Mouse (Mus musculus) MEL (cell line): ENCODE measurements around the gene Gltp. TPM values are rescaled to one million over a fixed set of nuclear protein-coding genes. Genes with fewer than 3 reads are reported as not detected.

Experiments
- DNase-seq: peaks from one replicate; pipeline ENCODE4 v3.0.0; 2011; ENCODE audit warnings: low read depth, low spot score
- H3K27ac ChIP-seq: 2 replicates; pipeline ENCODE4 v1.5.1; 2012; ENCODE audit warnings: low read depth, mild to moderate bottlenecking, control low read depth, low read length, moderate library complexity; ENCODE audit not compliant: control insufficient read depth
- H3K27me3 ChIP-seq, 2 experiments: fragments of 150-350 bp in 1 of 2; sonication (generic) in 1 of 2; 2 replicates each; pipeline ENCODE4 v1.6.1; 2012; ENCODE audit warnings: low read length in 2 of 2, mild to moderate bottlenecking in 2 of 2, improper control_type of control experiment in 1 of 2, moderate library complexity in 1 of 2; ENCODE audit not compliant: insufficient read depth in 2 of 2, control insufficient read depth in 1 of 2
- H3K36me3 ChIP-seq, 2 experiments: 2 replicates each; pipeline ENCODE4 v1.6.1; 2012 to 2014; ENCODE audit warnings: low read length in 2 of 2, improper control_type of control experiment in 1 of 2, inconsistent platforms in 1 of 2, mild to moderate bottlenecking in 1 of 2; ENCODE audit not compliant: insufficient read depth in 2 of 2, control insufficient read depth in 1 of 2
- H3K4me1 ChIP-seq, 2 experiments: fragments of 150-350 bp in 1 of 2; sonication (generic) in 1 of 2; 2 replicates each; pipeline ENCODE4 v1.6.1; 2012; ENCODE audit warnings: low read length in 2 of 2, improper control_type of control experiment in 1 of 2, mild to moderate bottlenecking in 1 of 2; ENCODE audit not compliant: insufficient read depth in 2 of 2, control insufficient read depth in 1 of 2
- H3K4me3 ChIP-seq, 2 experiments: fragments of 150-350 bp in 1 of 2; sonication (generic) in 1 of 2; 2 replicates each; pipeline ENCODE4 v1.5.1; 2012; ENCODE audit warnings: low read depth in 2 of 2, low read length in 2 of 2, mild to moderate bottlenecking in 2 of 2, moderate library complexity in 2 of 2, control low read depth in 1 of 2, improper control_type of control experiment in 1 of 2; ENCODE audit not compliant: control insufficient read depth in 1 of 2, insufficient read depth in 1 of 2
- H3K79me2 ChIP-seq: 2 replicates; pipeline ENCODE4 v1.6.1; 2012; ENCODE audit warnings: mild to moderate bottlenecking, low read length, moderate library complexity; ENCODE audit not compliant: control insufficient read depth, poor library complexity, insufficient read depth
- H3K9ac ChIP-seq: 2 replicates; pipeline ENCODE4 v1.6.1; 2012; ENCODE audit warnings: low read depth, mild to moderate bottlenecking, control low read depth, low read length, moderate library complexity; ENCODE audit not compliant: control insufficient read depth, poor library complexity, severe bottlenecking
- H3K9me3 ChIP-seq: fragments of 150-350 bp; sonication (generic); replicated peaks from 2 replicates; pipeline ENCODE4 v1.6.1; 2012; ENCODE audit warnings: mild to moderate bottlenecking, low read length, improper control_type of control experiment, moderate library complexity; ENCODE audit not compliant: insufficient read depth
- BHLHE40 ChIP-seq: IDR thresholded peaks from 2 replicates; pipeline ENCODE4 v1.6.1; 2012; ENCODE audit warnings: low read depth, mild to moderate bottlenecking, inconsistent platforms, low read length, improper control_type of control experiment, borderline replicate concordance
- CHD1 ChIP-seq: IDR thresholded peaks from 2 replicates; pipeline ENCODE4 v1.6.1; 2012; ENCODE audit warnings: low read depth, mild to moderate bottlenecking, inconsistent platforms, low read length, improper control_type of control experiment
- CHD2 ChIP-seq: IDR thresholded peaks from 2 replicates; pipeline ENCODE4 v1.6.1; 2011; ENCODE audit warnings: low read length, improper control_type of control experiment
- CTCF ChIP-seq, 3 experiments: IDR thresholded peaks in 2 of 3; conservative IDR thresholded peaks in 1 of 3; 2 replicates each; pipeline ENCODE4 v1.5.1; 2011 to 2012; ENCODE audit warnings: low read length in 3 of 3, low read depth in 2 of 3, mild to moderate bottlenecking in 2 of 3, improper control_type of control experiment in 1 of 3, inconsistent platforms in 1 of 3, mixed read lengths in 1 of 3, moderate library complexity in 1 of 3; ENCODE audit not compliant: control insufficient read depth in 1 of 3, insufficient read depth in 1 of 3, poor library complexity in 1 of 3, severe bottlenecking in 1 of 3
- E2F4 ChIP-seq: IDR thresholded peaks from 2 replicates; pipeline ENCODE4 v1.6.1; 2011; ENCODE audit warnings: low read depth, low read length, improper control_type of control experiment, borderline replicate concordance
- ELF1 ChIP-seq: IDR thresholded peaks from 2 replicates; pipeline ENCODE4 v1.6.1; 2014; ENCODE audit warnings: low read depth, mild to moderate bottlenecking, inconsistent platforms, low read length, improper control_type of control experiment, moderate library complexity
- ETS1 ChIP-seq: IDR thresholded peaks from 2 replicates; pipeline ENCODE4 v1.6.1; 2012; ENCODE audit warnings: low read depth, mild to moderate bottlenecking, inconsistent platforms, low read length, improper control_type of control experiment, moderate library complexity
- GABPA ChIP-seq: IDR thresholded peaks from 2 replicates; pipeline ENCODE4 v1.6.1; 2012; ENCODE audit warnings: low read depth, mild to moderate bottlenecking, inconsistent platforms, low read length, improper control_type of control experiment, moderate library complexity
- GATA1 ChIP-seq: IDR thresholded peaks from 2 replicates; pipeline ENCODE4 v1.6.1; 2011; ENCODE audit warnings: low read depth, low read length, improper control_type of control experiment
- JUND ChIP-seq: IDR thresholded peaks from 2 replicates; pipeline ENCODE4 v1.6.1; 2011; ENCODE audit warnings: low read depth, mild to moderate bottlenecking, improper control_type of control experiment, low read length
- KAT2A ChIP-seq: conservative IDR thresholded peaks from 2 replicates; pipeline ENCODE4 v1.6.1; 2012; ENCODE audit warnings: low read depth, low read length, improper control_type of control experiment, inconsistent platforms
- MAFK ChIP-seq: IDR thresholded peaks from 2 replicates; pipeline ENCODE4 v1.6.1; 2011; ENCODE audit warnings: low read depth, mild to moderate bottlenecking, low read length, improper control_type of control experiment, borderline replicate concordance
- MAX ChIP-seq: IDR thresholded peaks from 2 replicates; pipeline ENCODE4 v1.6.1; 2011; ENCODE audit warnings: low read length, improper control_type of control experiment
- MAZ ChIP-seq: IDR thresholded peaks from 2 replicates; pipeline ENCODE4 v1.6.1; 2012; ENCODE audit warnings: low read depth, mild to moderate bottlenecking, inconsistent platforms, low read length, improper control_type of control experiment
- MEF2A ChIP-seq: IDR thresholded peaks from 2 replicates; pipeline ENCODE4 v1.6.1; 2014; ENCODE audit warnings: low read depth, mild to moderate bottlenecking, inconsistent platforms, low read length, improper control_type of control experiment; ENCODE audit not compliant: poor library complexity, insufficient replicate concordance, severe bottlenecking; ENCODE audit errors: extremely low read depth
- MYB ChIP-seq: IDR thresholded peaks from 2 replicates; pipeline ENCODE4 v1.6.1; 2011; ENCODE audit warnings: mild to moderate bottlenecking, low read depth, low read length, improper control_type of control experiment
- MYC ChIP-seq: IDR thresholded peaks from 2 replicates; pipeline ENCODE4 v1.6.1; 2011; ENCODE audit warnings: low read depth, mild to moderate bottlenecking, low read length, improper control_type of control experiment, moderate library complexity
- POLR2A ChIP-seq, 2 experiments: IDR thresholded peaks; 2 replicates each; pipeline ENCODE4 v1.6.1; 2011 to 2012; ENCODE audit warnings: low read length in 2 of 2, mild to moderate bottlenecking in 2 of 2, control low read depth in 1 of 2, improper control_type of control experiment in 1 of 2, low read depth in 1 of 2, moderate library complexity in 1 of 2; ENCODE audit not compliant: control insufficient read depth in 1 of 2, insufficient read depth in 1 of 2, poor library complexity in 1 of 2
- POLR2AphosphoS2 ChIP-seq: IDR thresholded peaks from 2 replicates; pipeline ENCODE4 v1.6.1; 2011; ENCODE audit warnings: low read length, improper control_type of control experiment
- RCOR1 ChIP-seq: IDR thresholded peaks from 2 replicates; pipeline ENCODE4 v1.6.1; 2012; ENCODE audit warnings: low read depth, mild to moderate bottlenecking, inconsistent platforms, low read length, improper control_type of control experiment
- SIN3A ChIP-seq: IDR thresholded peaks from 2 replicates; pipeline ENCODE4 v1.6.1; 2012; ENCODE audit warnings: low read length, improper control_type of control experiment, inconsistent platforms
- SMC3 ChIP-seq: IDR thresholded peaks from 2 replicates; pipeline ENCODE4 v1.6.1; 2011; ENCODE audit warnings: low read depth, low read length, improper control_type of control experiment
- TAL1 ChIP-seq: IDR thresholded peaks from 2 replicates; pipeline ENCODE4 v1.6.1; 2012; ENCODE audit warnings: mild to moderate bottlenecking, inconsistent platforms, low read length, moderate library complexity, mixed read lengths
- TCF12 ChIP-seq: IDR thresholded peaks from 2 replicates; pipeline ENCODE4 v1.6.1; 2014; ENCODE audit warnings: low read depth, mild to moderate bottlenecking, inconsistent platforms, low read length, improper control_type of control experiment, moderate library complexity
- UBTF ChIP-seq: IDR thresholded peaks from 2 replicates; pipeline ENCODE4 v1.6.1; 2012; ENCODE audit warnings: low read depth, mild to moderate bottlenecking, inconsistent platforms, low read length, improper control_type of control experiment, moderate library complexity, borderline replicate concordance; ENCODE audit not compliant: insufficient read depth
- USF1 ChIP-seq: IDR thresholded peaks from 2 replicates; pipeline ENCODE4 v1.6.1; 2014; ENCODE audit warnings: low read depth, mild to moderate bottlenecking, inconsistent platforms, low read length, improper control_type of control experiment, moderate library complexity
- USF2 ChIP-seq, 2 experiments: IDR thresholded peaks; 2 replicates each; pipeline ENCODE4 v1.6.1; 2011 to 2012; ENCODE audit warnings: improper control_type of control experiment in 2 of 2, low read length in 2 of 2, borderline replicate concordance in 1 of 2, inconsistent platforms in 1 of 2, low read depth in 1 of 2, mild to moderate bottlenecking in 1 of 2; ENCODE audit not compliant: insufficient read depth in 1 of 2
- ZKSCAN1 ChIP-seq: IDR thresholded peaks from 2 replicates; pipeline ENCODE4 v1.6.1; 2012; ENCODE audit warnings: low read depth, mild to moderate bottlenecking, inconsistent platforms, low read length, improper control_type of control experiment, moderate library complexity
- ZMIZ1 ChIP-seq: IDR thresholded peaks from 2 replicates; pipeline ENCODE4 v1.6.1; 2012; ENCODE audit warnings: low read depth, mild to moderate bottlenecking, inconsistent platforms, low read length, improper control_type of control experiment, moderate library complexity
- ZNF384 ChIP-seq: IDR thresholded peaks from 2 replicates; pipeline ENCODE4 v1.6.1; 2012; ENCODE audit warnings: low read depth, mild to moderate bottlenecking, inconsistent platforms, low read length, improper control_type of control experiment
- polyA plus RNA-seq, 2 experiments: library from polyadenylated mRNA; stranded (reverse) in 1 of 2; unstranded in 1 of 2; fragments of >175 nt in 1 of 2; fragments of >200 nt in 1 of 2; gene quantifications; 2 replicates each; pipeline versions ENCODE4 v1.2.1 to v1.2.4; 2012; ENCODE audit warnings: low replicate concordance in 2 of 2, low read depth in 1 of 2; ENCODE audit not compliant: insufficient read length in 2 of 2, insufficient read depth in 1 of 2, missing spikeins in 1 of 2
- total RNA-seq: library from RNA; depleted of rRNA; stranded (reverse); fragments of 300-350 nt; gene quantifications from 2 replicates; pipeline ENCODE4 v1.2.3, GENCODE M21; 2012

The Gltp gene
- total and polyA plus RNA-seq, 3 experiments, result 18.8 to 211 (median 67.2) TPM

DNA sequence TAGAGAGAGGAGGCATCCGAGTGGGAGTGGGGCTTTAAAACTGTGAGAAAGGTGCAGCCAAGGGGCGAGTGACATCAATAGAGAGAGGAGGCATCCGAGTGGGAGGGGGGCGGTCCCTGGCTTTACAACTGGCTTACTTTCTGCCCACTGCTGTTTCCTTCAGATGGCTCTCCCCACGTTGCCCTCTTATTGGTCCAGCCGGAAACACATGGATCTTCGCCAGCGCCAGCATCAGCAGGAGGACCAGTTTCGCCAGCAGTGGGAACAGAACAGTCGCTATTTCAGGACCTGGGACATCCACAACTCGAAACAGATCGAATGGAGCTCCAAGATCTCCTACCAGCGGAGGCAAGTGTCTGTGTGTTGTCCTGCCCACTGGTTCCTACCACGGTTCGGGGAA lies 17.7 kb upstream of the Gltp start:
- no peak overlapping the region for H3K27ac ChIP-seq

GRCm38 (mm10) chr5:114707265-114708068 lies 16.7 kb upstream of the Gltp start, which contains the start of gene Tchp:
Tchp (plus strand) TSS chr5:114707760.
- Histone ChIP-seq H3K27ac (0 out of 2 replicates have a peak within 1 kb of the TSS, but pooled peaks have one; percentile 11), H3K9me3 (no peaks in the 10 kb centered on the region), H3K27me3 (no peaks in the 10 kb centered on the region), H3K79me2 (peaks cover 7% of the 10 kb centered on the region), H3K4me3 (peak within 1 kb of the TSS; percentile 94 to 99), H3K9ac (peak within 1 kb of the TSS; percentile 95), H3K36me3 (no peaks in the 10 kb centered on the region), H3K4me1 (peaks cover 0 to 5% of the 10 kb centered on the region in 2 experiments; a peak in 3 of 4 replicates)
- peak; percentile 96 for DNase-seq
- TF ChIP-seq GATA1 (no peak), CTCF (IDR thresholded peaks at IDR 0.05 in 2 of 3, conservative IDR thresholded peaks at IDR 0.05 in 1 of 3; ENCODE audit: control insufficient read depth in 1 of 3, insufficient read depth in 1 of 3, low read depth in 2 of 3, low read length in 3 of 3, poor library complexity in 1 of 3, severe bottlenecking in 1 of 3) (peak; percentile 47 to 78 (median 76); a peak in 5 of 6 replicates), ZNF384 (no peak), SIN3A (peak; percentile 96), MAZ (peak; percentile 46; the same call in 1 of the 2 replicates), TAL1 (no peak), UBTF (no peak), MYB (peak; percentile 85), TCF12 (peak; percentile 30; the same call in 1 of the 2 replicates), CHD1 (no peak), ZKSCAN1 (no peak), JUND (no peak), KAT2A (no peak; the same call in 1 of the 2 replicates), POLR2A (IDR thresholded peaks at IDR 0.05; ENCODE audit: control insufficient read depth in 1 of 2, insufficient read depth in 1 of 2, low read depth in 1 of 2, low read length in 2 of 2, poor library complexity in 1 of 2) (peak; percentile 41 to 74; a peak in 1 of 4 replicates), CHD2 (no peak), MAX (no peak; the same call in 1 of the 2 replicates), ZMIZ1 (no peak), MYC (no peak), RCOR1 (no peak), SMC3 (peak; percentile 42; the same call in 1 of the 2 replicates), GABPA (peak; percentile 77; the same call in 1 of the 2 replicates), ELF1 (peak; percentile 83), MAFK (no peak), MEF2A (no peak), ETS1 (no peak)

More for the DNA sequence above, 17.7 kb upstream of the Gltp start:
- DNase-seq, result no peak
- Histone ChIP-seq H3K9me3 (no peaks in the 10 kb centered on the region), H3K4me1 (peaks cover 0 to 5% of the 10 kb centered on the region in 2 experiments; a peak in 3 of 4 replicates), H3K4me3 (peak overlapping the region; percentile 94 to 99), H3K27me3 (no peaks in the 10 kb centered on the region), H3K9ac (no peak overlapping the region), H3K79me2 (peaks cover 7% of the 10 kb centered on the region), H3K36me3 (no peaks in the 10 kb centered on the region)
- no peak for TF ChIP-seq SIN3A
- TF ChIP-seq E2F4, result no peak
- no peak for TF ChIP-seq MYB
- TF ChIP-seq MAZ, result no peak
- no peak for TF ChIP-seq USF1
- TF ChIP-seq ETS1, result no peak
- no peak for TF ChIP-seq TCF12
- no peak for TF ChIP-seq POLR2AphosphoS2
- TF ChIP-seq BHLHE40, result no peak
- no peak for TF ChIP-seq ZKSCAN1
- TF ChIP-seq MEF2A, result no peak
- no peak for TF ChIP-seq USF2 (IDR thresholded peaks at IDR 0.05; ENCODE audit: borderline replicate concordance in 1 of 2, insufficient read depth in 1 of 2, low read depth in 1 of 2, low read length in 2 of 2)
- TF ChIP-seq MAFK, result no peak
- TF ChIP-seq ELF1, result no peak
